Mouse (Mus musculus) kidney, adult 11 months (tissue): Measurements from ENCODE around the gene Plekhg6.

Experiments
- DNase-seq: peaks from one replicate; pipeline ENCODE4 v3.0.0; 2022

The Plekhg6 gene

GRCm38 (mm10) chr6:125352811-125353210, 27.8 kb downstream of the Plekhg6 start:
- DNase-seq: no peak

GRCm38 (mm10) chr6:125352046-125352384, 28.6 kb downstream of the Plekhg6 start:
- no peak for DNase-seq

DNA sequence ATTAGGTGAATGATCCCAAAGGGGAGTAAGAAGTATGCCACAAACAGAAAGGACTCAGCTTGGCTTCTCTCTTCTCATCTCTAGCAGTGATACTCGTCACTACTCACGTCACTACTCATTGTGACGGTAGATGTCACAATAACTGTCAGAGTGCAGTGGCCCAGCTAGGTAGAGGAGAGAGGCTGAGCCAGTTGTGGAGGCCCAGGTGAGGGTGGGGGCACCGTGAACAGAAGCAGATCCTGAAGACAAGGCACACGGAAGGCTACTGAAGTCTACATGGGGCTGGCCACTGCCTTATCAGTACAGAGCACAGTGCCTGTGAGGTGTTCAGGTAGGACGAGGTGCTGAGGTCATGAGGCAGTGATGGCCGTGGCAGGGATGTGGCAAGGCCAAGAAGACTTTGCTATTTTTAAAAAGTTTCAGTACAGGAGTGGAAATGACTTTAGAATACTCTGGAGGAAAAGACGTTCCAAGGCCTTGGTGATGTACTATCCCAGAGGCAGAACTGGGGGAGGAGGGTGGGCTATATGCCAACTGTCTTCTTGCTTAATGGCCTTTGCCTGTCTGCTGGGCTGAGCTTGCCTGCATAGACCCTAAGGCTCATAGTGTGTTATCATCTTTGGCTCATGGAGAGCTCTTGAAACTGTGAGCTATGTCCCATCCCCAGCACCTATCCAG, 29.1 kb downstream of the Plekhg6 start:
- DNase-seq: peak; percentile 41

- no peak for DNase-seq
Observed at GRCm38 (mm10) chr6:125350995-125351324, 29.6 kb downstream of the Plekhg6 start.

GRCm38 (mm10) chr6:125350231-125350994, 30.2 kb downstream of the Plekhg6 start:
- DNase-seq: no peak

GRCm38 (mm10) chr6:125349575-125350230, 30.9 kb downstream of the Plekhg6 start:
- peak; percentile 70 for DNase-seq

GRCm38 (mm10) chr6:125348721-125349574, 31.6 kb downstream of the Plekhg6 start, which contains the start of gene Tnfrsf1a:
Gene Tnfrsf1a, plus strand, starts transcription at chr6:125349362.
- DNase-seq: no peak

DNA sequence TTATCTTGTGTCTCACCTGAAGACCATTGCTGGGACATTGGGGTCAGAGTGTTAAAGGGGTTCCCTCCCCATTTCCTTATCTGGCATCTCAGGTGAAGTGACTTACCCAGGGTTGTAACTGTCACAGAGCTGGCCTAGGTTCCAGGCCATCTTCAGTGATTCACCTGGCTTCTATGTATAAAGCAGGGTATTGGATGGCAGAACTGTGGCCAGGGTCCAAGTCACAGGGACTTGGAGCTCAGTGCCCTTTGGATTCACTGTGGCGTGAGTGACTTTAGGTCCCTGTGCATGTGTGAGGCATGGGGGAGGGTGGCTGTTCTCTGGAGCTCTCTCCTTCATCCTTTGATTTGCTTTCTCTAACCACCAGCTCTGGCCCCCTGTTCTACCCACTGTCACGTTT, 34.6 kb downstream of the Plekhg6 start:
- DNase-seq: peak; percentile 62

DNA sequence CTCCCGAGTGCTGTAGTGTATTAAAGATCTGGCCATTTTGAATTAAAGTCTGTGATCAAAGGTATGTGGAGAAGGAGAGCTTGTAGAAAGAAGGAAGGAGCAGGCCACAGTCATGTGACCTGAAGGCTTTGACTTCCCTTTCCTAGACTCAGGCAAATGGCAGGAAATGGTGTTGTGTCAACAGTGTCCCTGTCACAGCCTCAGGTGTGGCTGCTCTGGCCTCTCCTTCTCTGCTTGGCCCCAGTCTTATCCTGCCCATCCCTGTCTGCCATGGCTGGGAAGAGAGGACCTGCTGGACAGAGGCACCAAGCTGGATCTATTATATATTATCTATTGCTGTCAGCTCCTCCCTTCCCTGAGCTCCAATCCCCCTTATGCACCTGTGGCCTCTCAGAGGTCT, 35.0 kb downstream of the Plekhg6 start:
- DNase-seq: no peak

DNA sequence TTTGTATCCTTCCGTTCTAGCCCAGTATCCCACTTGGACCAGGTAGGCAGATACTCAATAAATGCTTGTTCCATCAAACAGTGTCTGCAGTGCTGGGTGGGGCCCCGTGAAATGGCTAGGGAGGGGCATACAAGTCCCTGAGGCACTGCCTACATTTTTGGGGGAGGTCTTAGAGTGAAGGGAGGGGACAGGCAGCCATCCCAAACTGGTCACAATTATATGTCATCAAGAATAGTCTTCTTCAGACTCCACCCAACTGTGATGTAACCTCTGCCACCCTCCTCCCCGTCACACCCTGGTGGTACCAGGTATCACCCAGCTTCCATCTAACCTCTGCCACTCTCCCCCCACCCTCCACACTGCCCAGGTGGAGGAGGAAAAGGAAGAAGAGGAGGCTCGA, 35.7 kb downstream of the Plekhg6 start:
- DNase-seq: no peak

DNA sequence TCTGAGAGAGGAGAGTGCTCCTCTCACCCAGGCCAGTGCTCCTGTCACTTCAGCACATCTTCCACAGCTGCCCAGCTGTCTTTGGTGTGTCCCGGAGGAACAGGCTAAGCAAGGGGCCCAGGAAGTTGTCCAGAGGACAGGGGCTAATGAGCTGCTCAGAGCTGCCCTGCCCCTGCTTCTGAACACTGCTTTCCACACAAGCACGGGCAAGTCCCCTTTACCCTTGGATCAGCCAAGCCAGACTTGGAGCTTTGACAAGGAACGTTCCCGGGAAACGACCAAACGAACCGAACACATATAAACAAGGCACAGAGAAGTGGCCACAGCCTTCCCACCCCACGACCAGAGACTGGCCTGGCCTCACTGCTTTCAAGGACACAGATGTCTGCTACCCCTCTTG, 36.5 kb downstream of the Plekhg6 start:
- DNase-seq: peak; percentile 51

GRCm38 (mm10) chr6:125342198-125342597, 38.4 kb downstream of the Plekhg6 start:
- no peak for DNase-seq

DNA sequence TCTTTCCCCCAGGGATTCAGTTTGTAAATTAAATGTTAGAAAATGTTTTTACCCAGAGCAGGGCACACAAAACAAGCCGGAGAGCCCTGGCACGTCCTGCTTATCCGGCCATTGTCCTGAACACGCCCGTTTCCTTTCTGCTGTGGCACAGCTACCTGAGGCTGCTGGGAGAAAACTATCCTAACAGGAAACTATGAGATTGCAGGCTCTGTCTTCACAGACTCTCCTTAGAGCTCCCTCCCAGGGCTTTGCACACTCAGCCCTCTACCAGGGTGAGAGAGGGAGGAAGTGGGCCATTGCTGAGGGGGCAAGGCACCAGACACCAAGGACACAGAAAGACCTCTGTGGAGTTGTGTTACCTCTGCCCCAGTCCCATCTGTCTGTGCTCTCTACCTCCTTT, 40.3 kb downstream of the Plekhg6 start:
- no peak for DNase-seq

DNA sequence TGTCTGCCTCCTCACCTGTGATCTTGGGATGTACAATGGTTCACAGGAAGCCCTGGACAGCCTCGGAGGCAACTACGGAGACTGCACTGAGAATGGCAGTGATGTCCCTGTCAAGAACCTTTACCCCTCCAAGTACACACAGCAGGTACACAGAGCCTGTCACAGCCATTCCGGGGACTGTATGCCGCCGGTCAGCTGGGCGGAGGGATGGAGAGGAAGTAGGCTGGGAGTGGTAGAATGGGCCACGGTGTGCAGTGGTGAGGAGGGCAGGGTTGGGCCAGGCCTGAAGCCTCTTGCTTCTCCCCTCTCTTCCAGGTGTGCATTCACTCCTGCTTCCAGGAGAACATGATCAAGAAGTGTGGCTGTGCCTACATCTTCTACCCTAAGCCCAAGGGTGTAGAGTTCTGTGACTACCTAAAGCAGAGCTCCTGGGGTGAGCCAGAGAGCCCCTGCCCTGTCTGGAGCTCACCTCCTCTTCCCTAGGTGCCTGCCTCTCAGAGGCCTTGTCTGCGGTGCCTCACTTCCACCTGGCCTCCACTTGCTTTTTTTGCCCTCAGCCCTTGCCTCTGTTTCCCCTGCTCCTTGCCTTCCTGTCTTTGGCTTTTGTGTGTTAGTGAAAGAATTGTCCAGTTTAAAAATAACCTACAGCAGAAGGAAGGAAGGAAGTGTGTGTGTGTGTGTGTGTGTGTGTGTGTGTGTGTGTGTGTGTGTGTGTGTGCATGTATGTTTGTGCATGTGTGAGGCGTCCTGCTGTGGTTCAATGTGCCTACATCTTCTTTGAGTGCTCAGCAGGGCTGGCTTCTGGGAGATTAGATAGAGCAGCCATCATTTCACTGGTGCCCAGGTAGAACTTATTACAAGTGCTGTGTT, 41.6 kb downstream of the Plekhg6 start:
- no peak for DNase-seq

- no peak for DNase-seq
Observed at GRCm38 (mm10) chr6:125334356-125334755, 46.2 kb downstream of the Plekhg6 start.

DNA sequence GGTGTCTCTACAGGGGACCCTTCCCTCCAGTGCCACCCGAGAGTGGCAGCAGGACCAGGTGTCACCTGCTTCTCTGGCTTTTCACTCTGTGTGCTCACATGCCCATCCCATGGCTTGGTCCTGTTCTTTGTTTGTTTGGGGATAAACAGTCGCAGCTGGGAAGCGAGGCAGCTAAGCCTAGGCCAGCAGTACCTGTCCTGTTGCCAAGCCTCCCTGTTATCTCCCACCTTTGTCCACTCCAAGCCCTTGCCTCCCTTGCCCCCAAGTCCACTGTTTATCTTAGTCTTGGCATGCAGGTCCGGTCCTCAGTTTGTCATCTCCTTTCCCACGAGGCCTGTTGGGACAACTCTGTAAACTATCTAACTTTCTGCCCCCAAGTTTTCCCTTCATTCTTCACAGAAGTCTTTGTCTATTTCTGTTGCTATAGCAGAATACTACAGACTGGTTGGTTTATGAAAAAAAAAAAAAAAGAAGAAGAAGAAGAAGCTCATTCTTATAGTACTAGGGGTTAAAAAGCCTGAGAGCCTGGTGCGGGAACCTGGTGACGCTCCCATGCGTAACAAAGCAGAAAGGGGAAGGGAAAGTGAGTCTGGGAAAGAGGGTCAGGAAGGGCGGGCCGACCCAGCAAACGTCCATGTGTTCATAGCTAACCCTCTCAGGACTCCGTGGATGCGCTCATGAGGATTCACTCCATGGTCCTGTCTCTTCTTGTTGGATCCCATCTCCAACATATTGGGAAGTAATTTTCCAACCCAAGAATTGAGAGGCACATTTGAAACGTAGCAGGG, 47.3 kb downstream of the Plekhg6 start:
- no peak for DNase-seq

DNA sequence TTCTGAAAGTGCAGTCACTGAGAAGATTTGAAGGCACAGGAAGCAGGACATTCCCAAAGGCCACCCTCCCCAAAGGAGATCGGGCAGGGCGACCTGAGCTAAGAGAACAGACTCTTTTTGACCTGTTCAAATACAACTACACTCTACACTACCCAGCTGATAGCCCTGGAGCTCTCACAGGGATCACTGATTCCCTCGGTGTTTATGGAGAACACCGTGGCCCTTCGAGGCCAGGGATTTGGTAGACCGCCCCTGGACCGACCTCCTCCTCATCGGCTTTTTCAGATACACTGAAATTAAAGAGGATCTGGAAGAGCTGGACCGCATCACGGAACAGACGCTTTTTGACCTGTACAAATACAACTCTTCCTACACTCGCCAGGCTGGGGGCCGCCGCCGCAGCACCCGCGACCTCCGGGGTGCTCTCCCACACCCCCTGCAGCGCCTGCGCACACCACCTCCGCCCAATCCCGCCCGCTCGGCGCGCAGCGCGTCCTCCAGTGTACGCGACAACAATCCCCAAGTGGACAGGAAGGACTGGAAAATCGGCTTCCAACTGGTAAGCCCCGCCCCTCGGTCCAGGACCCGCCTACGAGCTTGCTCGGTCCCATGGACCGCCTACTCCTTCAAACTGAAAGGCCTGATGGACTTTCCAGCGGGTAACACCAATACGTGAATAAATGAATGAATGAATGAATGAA, 49.8 kb downstream of the Plekhg6 start:
- DNase-seq: peak; percentile 93

- peak; percentile 44 for DNase-seq
Observed at GRCm38 (mm10) chr6:125328243-125328642, 52.4 kb downstream of the Plekhg6 start.

GRCm38 (mm10) chr6:125325337-125325736, 55.3 kb downstream of the Plekhg6 start:
- DNase-seq: no peak

GRCm38 (mm10) chr6:125323547-125323946, 57.0 kb downstream of the Plekhg6 start:
- no peak for DNase-seq

DNA sequence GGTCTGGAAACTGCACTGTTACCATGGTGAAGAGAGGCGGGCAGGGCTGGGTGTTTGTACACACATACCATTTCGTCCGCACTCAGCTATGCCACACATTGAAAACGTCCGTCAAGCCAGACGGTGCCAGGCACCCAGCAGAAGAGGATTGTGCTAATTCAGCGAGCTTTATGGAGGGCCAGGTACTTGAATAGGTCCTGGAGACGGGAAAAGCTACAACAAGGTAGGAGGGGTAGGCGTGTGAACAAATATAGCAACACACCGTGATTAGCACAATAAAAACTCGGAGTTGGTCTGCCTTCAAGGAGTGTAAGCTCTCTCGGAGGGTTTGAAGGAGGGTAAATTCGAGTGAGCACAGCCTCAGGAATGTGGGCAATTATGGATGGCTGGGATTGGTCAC, 57.8 kb downstream of the Plekhg6 start:
- no peak for DNase-seq
